Mouse (Mus musculus) testis, postnatal 14 days (tissue): ENCODE measurements at regions not wholly inside any gene's neighbourhood (a gene's known extent, or its start where the extent isn't known, plus 50 kb on each side); places are given as distances from the start of the nearest gene placed in this dataset.
A peak's percentile ranks its signal among the peaks of the same experiment; 100 is the strongest.

Experiments
- DNase-seq: peaks from one replicate; pipeline ENCODE4 v3.0.0; 2021; ENCODE audit warnings: low spot score

DNA sequence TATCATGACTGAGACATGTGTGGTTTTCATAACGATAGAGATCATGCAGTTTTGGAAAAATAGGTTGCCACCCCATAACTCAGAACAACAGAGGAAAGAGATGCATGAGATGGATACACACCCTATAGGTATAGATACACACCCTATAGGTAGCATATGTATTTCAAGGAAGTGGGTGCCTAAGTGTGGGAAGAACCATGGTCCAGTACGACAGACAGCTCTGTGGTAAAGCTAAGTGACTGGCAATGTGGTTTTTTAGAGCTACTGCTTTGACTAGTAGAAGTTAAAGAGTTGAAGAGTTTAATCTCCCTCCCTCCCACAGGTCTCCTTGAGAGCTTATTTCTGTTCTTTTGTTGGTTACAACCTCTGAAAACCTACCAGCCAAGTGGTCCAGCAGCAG is 60.2 kb upstream of the Clint1 start:
- no peak for DNase-seq

DNA sequence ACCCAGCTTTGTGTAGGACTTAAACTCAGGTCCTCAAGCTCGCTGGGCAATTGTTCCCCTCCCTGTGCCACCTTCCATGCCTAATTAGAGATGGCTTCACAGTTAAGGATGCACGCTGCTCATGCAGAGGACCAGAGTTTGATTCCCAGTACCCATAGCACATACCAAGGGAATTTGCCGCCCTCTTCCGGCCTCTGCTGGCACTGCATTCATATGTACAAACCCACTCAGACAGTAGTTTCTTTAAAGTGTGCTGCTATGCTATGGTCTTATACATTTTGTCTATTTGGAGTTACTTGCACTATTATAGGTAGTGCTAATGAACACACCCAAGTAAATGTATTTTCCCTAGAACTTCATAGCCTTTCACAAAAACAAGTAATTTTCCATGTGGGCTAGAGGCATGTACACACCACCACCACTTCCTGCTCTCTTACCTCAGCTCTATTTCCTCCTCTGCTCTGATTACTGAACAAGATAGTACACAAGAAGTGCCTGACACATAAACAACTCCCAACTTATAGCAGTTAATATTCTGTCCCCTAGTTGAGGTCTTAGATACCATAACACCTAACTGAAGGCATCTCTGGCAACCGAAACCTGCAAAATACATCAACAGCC is 57.4 kb upstream of the Clint1 start:
- DNase-seq = no peak

DNA sequence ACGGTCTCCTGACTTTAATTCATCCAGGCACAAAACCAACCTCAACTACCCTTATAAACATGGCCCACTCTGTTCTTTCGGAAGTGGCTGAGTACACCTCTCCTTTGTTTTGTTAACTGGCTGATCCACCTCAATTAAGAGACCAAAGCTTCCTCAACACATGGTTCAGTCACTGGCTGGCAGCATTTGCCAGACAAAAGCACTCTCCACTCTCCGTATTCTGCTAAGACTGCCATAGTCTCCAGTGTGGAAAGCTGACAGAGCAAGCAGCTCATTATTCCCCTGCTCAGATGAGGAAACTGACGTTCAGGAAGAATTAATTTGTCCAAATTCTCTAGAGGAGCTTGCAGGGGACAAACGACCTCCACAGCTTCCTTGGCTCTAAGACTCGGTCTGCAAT is 56.5 kb upstream of the Clint1 start:
- DNase-seq = no peak

GRCm38 (mm10) chr11:45795731-45796130 is 56.1 kb upstream of the Clint1 start:
- DNase-seq = peak; percentile 46

DNA sequence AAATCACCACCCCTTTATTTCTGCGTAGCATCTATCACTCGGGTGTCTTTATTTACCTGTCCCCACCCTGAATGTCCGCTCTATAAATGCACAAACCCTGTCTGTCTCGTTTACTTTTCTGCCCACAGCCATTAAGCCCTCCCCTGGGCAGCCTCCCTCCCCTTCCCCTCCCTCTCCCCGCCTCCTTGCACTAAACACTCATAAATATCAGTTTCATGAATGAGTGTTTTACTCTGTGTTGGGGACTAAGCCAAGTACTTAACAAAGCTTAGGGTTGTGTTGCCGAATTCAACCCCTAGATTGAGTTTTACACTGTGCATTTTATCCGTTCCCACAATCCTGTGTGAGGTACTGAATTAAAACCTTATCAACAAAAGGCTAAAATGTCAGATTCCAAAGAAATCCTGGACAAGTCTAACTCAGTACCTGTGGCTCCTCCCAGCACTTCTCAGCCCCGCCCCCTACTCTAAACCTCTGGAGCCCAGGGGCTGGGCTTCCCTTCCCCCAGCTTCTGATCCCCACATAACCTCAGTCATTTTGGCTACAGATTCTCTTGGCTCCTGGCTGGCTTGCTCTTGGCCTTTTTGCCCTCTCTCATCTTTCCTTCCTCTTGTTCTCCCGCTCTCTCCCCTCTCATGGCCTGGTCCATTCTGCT is 52.0 kb upstream of the Clint1 start:
- no peak for DNase-seq
